Mouse (Mus musculus): Measurements from ENCODE around the gene Gm49318. TPM values are rescaled to one million over a fixed set of nuclear protein-coding genes. Genes with fewer than 3 reads are reported as not detected.

Gene Gm49318
- total RNA-seq, 2 experiments from 2014 or later, result 3.1 to 4.5 TPM

- DNase-seq, result no peak
Observed at GRCm38 (mm10) chr9:22069881-22070553, 1.0 kb downstream of the Gm49318 start.

GRCm38 (mm10) chr9:22067195-22067594 is 3.9 kb downstream of the Gm49318 start:
- DNase-seq, result no peak

- peak in 1 of 2 experiments; percentile 42 for DNase-seq
Observed at GRCm38 (mm10) chr9:22066433-22066832, 4.6 kb downstream of the Gm49318 start.

- no peak for DNase-seq
Observed at GRCm38 (mm10) chr9:22065642-22066041, 5.4 kb downstream of the Gm49318 start.

- DNase-seq, result peak; percentile 60 to 63
Observed at GRCm38 (mm10) chr9:22064341-22064740, 6.7 kb downstream of the Gm49318 start.

- peak; percentile 43 to 58 for DNase-seq
Observed at GRCm38 (mm10) chr9:22061339-22061738, 9.7 kb downstream of the Gm49318 start.

GRCm38 (mm10) chr9:22058011-22058424 is 13.0 kb downstream of the Gm49318 start:
- peak in 1 of 2 experiments; percentile 56 for DNase-seq

GRCm38 (mm10) chr9:22057031-22057517 is 14.0 kb downstream of the Gm49318 start:
- no peak for DNase-seq

- no peak for DNase-seq
Observed at GRCm38 (mm10) chr9:22056303-22056910, 14.7 kb downstream of the Gm49318 start.

GRCm38 (mm10) chr9:22055713-22056112 is 15.3 kb downstream of the Gm49318 start:
- DNase-seq, result no peak

- DNase-seq, result peak; percentile 78 to 83
Observed at GRCm38 (mm10) chr9:22054411-22055076, 16.5 kb downstream of the Gm49318 start.

- no peak for DNase-seq
Observed at GRCm38 (mm10) chr9:22053657-22054056, 17.4 kb downstream of the Gm49318 start.

- peak; percentile 81 to 82 for DNase-seq
Observed at GRCm38 (mm10) chr9:22051958-22052254, 19.2 kb downstream of the Gm49318 start, which contains the start of gene Elavl3. Gene Elavl3, minus strand, starts transcription at chr9:22052023.

- DNase-seq, result no peak
Observed at GRCm38 (mm10) chr9:22051161-22051957, 19.7 kb downstream of the Gm49318 start.

- DNase-seq, result peak; percentile 63 to 66
Observed at GRCm38 (mm10) chr9:22050351-22050889, 20.6 kb downstream of the Gm49318 start.

- DNase-seq, result no peak
Observed at GRCm38 (mm10) chr9:22049721-22050270, 21.3 kb downstream of the Gm49318 start.

- no peak for DNase-seq
Observed at GRCm38 (mm10) chr9:22049315-22049714, 21.7 kb downstream of the Gm49318 start.

- DNase-seq, result no peak
Observed at GRCm38 (mm10) chr9:22047329-22047728, 23.7 kb downstream of the Gm49318 start.

- no peak for DNase-seq
Observed at GRCm38 (mm10) chr9:22041832-22042231, 29.2 kb downstream of the Gm49318 start.

- no peak for DNase-seq
Observed at GRCm38 (mm10) chr9:22037826-22038225, 33.2 kb downstream of the Gm49318 start.

GRCm38 (mm10) chr9:22035300-22036044 is 35.6 kb downstream of the Gm49318 start:
- no peak for DNase-seq

All from layer of hippocampus, postnatal 36 days (tissue).